9 mouse cellular contexts compared by ENCODE assay signal in the genomic region with DNA sequence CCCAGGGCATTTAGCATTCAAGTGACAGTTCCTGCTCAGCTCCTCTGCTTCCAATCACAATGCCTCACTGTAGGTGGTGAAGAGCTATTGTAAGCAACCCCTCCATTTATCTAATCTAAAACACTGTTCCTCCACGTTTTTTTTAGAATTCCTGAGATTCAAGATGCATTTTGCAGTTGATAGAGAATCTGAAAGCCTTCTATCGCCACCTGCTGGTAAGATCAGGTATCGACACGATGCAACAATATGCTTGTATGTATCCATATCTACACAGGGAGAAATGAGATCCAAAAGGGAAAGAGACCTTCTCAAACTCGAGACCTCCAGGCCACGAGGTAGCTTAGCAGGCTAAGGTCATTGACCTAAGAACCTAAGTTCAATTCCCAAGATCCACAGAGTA. TPM values are rescaled to one million over a fixed set of nuclear protein-coding genes. Genes with fewer than 3 reads are reported as not detected.
DNase-seq lines count a peak whose midpoint lies in the region; ATAC-seq and TF ChIP-seq lines count a peak whose summit lies in the region.
"Had no signal": no experiment of that assay in that cellular context is flagged by ENCODE, and none has a peak within 500 bp of the region (broad histone marks: within the 10 kb centered on the region; RNA-seq: fewer than 3 reads in every experiment).

No protein-coding gene starts in this region.

- H3K9me3 ChIP-seq in hindbrain, embryonic 10.5 days, result no peaks in the 10 kb centered on the region
- H3K9me3 ChIP-seq in hindbrain, embryonic 16.5 days (ENCODE audit: control insufficient read depth, low read length), result no peaks in the 10 kb centered on the region
- H3K9me3 ChIP-seq in heart, postnatal 0 days (replicated peaks; ENCODE audit: control insufficient read depth, low read length), result no peaks in the 10 kb centered on the region
- no peaks in the 10 kb centered on the region for H3K9me3 ChIP-seq in stomach, postnatal 0 days (ENCODE audit: control insufficient read depth, low read length)
- H3K9me3 ChIP-seq: megakaryocyte, embryonic 14.5 days had no signal

- no peak overlapping the region for H3K9ac ChIP-seq in hindbrain, embryonic 16.5 days (ENCODE audit: low read depth, low read length)
- no peak overlapping the region for H3K9ac ChIP-seq in heart, postnatal 0 days (replicated peaks; ENCODE audit: low read depth, low read length)
- no peak overlapping the region for H3K9ac ChIP-seq in stomach, postnatal 0 days (ENCODE audit: low read length)

- H3K27ac ChIP-seq in hindbrain, embryonic 10.5 days, result no peak overlapping the region
- H3K27ac ChIP-seq in hindbrain, embryonic 16.5 days (ENCODE audit: low read depth, low read length), result no peak overlapping the region
- H3K27ac ChIP-seq in cortical plate, adult 2 months (ENCODE audit: insufficient read depth, low read length), result no peak overlapping the region
- no peak overlapping the region for H3K27ac ChIP-seq in heart, postnatal 0 days (ENCODE audit: low read depth)
- no peak overlapping the region for H3K27ac ChIP-seq in stomach, postnatal 0 days (replicated peaks)

- WGBS in hindbrain, embryonic 10.5 days, result 3% methylated on average over 6 of the region's 6 CpGs
- WGBS in hindbrain, embryonic 16.5 days, result 3% methylated on average over 6 of the region's 6 CpGs
- WGBS in heart, postnatal 0 days, result 2% methylated on average over 6 of the region's 6 CpGs
- 1% methylated on average over 6 of the region's 6 CpGs for WGBS in stomach, postnatal 0 days

- peaks cover 28% of the 10 kb centered on the region for H3K36me3 ChIP-seq in hindbrain, embryonic 10.5 days
- H3K36me3 ChIP-seq in hindbrain, embryonic 16.5 days (ENCODE audit: control insufficient read depth, insufficient read depth, low read length), result peaks cover 7% of the 10 kb centered on the region
- peaks cover 92% of the 10 kb centered on the region for H3K36me3 ChIP-seq in heart, postnatal 0 days (replicated peaks; ENCODE audit: control insufficient read depth, insufficient read depth, low read length)
- H3K36me3 ChIP-seq in stomach, postnatal 0 days (ENCODE audit: control insufficient read depth, insufficient read depth, low read length), result peaks cover 22% of the 10 kb centered on the region

- no peak overlapping the region for H3K4me3 ChIP-seq in hindbrain, embryonic 10.5 days
- no peak overlapping the region for H3K4me3 ChIP-seq in hindbrain, embryonic 16.5 days (ENCODE audit: low read length)
- H3K4me3 ChIP-seq in cortical plate, adult 2 months (ENCODE audit: insufficient read depth, low read length), result no peak overlapping the region
- H3K4me3 ChIP-seq in heart, postnatal 0 days (ENCODE audit: low read depth, low read length), result no peak overlapping the region
- H3K4me3 ChIP-seq in stomach, postnatal 0 days (ENCODE audit: low read depth, low read length), result no peak overlapping the region
- H3K4me3 ChIP-seq: megakaryocyte, embryonic 14.5 days had no signal

- H3K27me3 ChIP-seq in hindbrain, embryonic 10.5 days (ENCODE audit: insufficient read depth, poor library complexity, severe bottlenecking), result no peaks in the 10 kb centered on the region
- H3K27me3 ChIP-seq in hindbrain, embryonic 16.5 days (replicated peaks; ENCODE audit: control insufficient read depth, insufficient read depth, low read length), result no peaks in the 10 kb centered on the region
- H3K27me3 ChIP-seq in heart, postnatal 0 days (ENCODE audit: control insufficient read depth, insufficient read depth, low read length), result no peaks in the 10 kb centered on the region
- no peaks in the 10 kb centered on the region for H3K27me3 ChIP-seq in stomach, postnatal 0 days (ENCODE audit: control insufficient read depth, insufficient read depth, low read length)

- no peak for ATAC-seq in hindbrain, embryonic 16.5 days
- 0 out of 2 replicates have a peak, but pooled peaks have one; percentile 10 for ATAC-seq in heart, postnatal 0 days (ENCODE audit: insufficient read depth, low read depth)
- peak; percentile 63 for ATAC-seq in megakaryocyte, adult 5-6 weeks (ENCODE audit: poor library complexity, severe bottlenecking)
- no peak for ATAC-seq in stomach, postnatal 0 days (ENCODE audit: low FRiP score, low TSS enrichment)

- TF ChIP-seq POLR2A in cortical plate, adult 2 months (IDR thresholded peaks at IDR 0.05; ENCODE audit: extremely low read depth, insufficient read depth, low read length), result no peak

- no peak for TF ChIP-seq EP300 in heart, postnatal 0 days (IDR thresholded peaks at IDR 0.05; ENCODE audit: low read depth)
- no peak for TF ChIP-seq EP300 in stomach, postnatal 0 days (optimal IDR thresholded peaks at IDR 0.05)

- H3K4me1 ChIP-seq in hindbrain, embryonic 10.5 days (replicated peaks), result no peaks in the 10 kb centered on the region
- H3K4me1 ChIP-seq in hindbrain, embryonic 16.5 days (ENCODE audit: control insufficient read depth, insufficient read depth, low read depth, low read length), result no peaks in the 10 kb centered on the region
- H3K4me1 ChIP-seq in cortical plate, adult 2 months (ENCODE audit: control insufficient read depth, insufficient read depth, low read length), result peaks cover 2% of the 10 kb centered on the region; the same call in 1 of the 2 replicates
- H3K4me1 ChIP-seq in heart, postnatal 0 days (ENCODE audit: control insufficient read depth, insufficient read depth), result no peaks in the 10 kb centered on the region
- H3K4me1 ChIP-seq in stomach, postnatal 0 days (replicated peaks; ENCODE audit: control insufficient read depth, insufficient read depth), result no peaks in the 10 kb centered on the region

- DNase-seq in hindbrain, embryonic 10.5 days (ENCODE audit: low spot score), result peak; percentile 82
- DNase-seq in adrenal gland, adult (ENCODE audit: inconsistent age in 2 of 2, low spot score in 1 of 2), result peak; percentile 67 to 93
- peak; percentile 59 for DNase-seq in heart, postnatal 0 days (ENCODE audit: low spot score)
- peak; percentile 83 to 85 for DNase-seq in layer of hippocampus, postnatal 10 days (ENCODE audit: low spot score in 2 of 2)
- peak; percentile 80 for DNase-seq in stomach, postnatal 0 days (ENCODE audit: low spot score)

- TF ChIP-seq CTCF in cortical plate, adult 2 months (IDR thresholded peaks at IDR 0.05; ENCODE audit: extremely low read depth, insufficient read depth, low read length), result peak; percentile 52
- peak; percentile 87 for TF ChIP-seq CTCF in heart, postnatal 0 days (IDR thresholded peaks at IDR 0.05; ENCODE audit: low read depth)
- TF ChIP-seq CTCF in stomach, postnatal 0 days (IDR thresholded peaks at IDR 0.05; ENCODE audit: low read depth), result peak; percentile 95

- H3K4me2 ChIP-seq in hindbrain, embryonic 16.5 days (ENCODE audit: low read length), result no peak overlapping the region
- H3K4me2 ChIP-seq in heart, postnatal 0 days (ENCODE audit: low read depth, low read length), result no peak overlapping the region
- H3K4me2 ChIP-seq in stomach, postnatal 0 days (replicated peaks; ENCODE audit: low read depth), result no peak overlapping the region

RNA-seq across cellular contexts. Expression of a gene that starts 21.4 kb away (rescaled TPM):
- polyA plus RNA-seq in hindbrain, embryonic 10.5 days (2016; fragmentation: Nextera tagmentation; extraction: Ambion mirVana), result 14.2 and 14.7 TPM in 2 replicates
- polyA plus RNA-seq in hindbrain, embryonic 16.5 days (2015; fragmentation: Nextera tagmentation; extraction: Ambion mirVana), result 19.6 and 20.4 TPM in 2 replicates
- polyA plus RNA-seq in cortical plate, adult 2 months (2012; rRNA removed), result 22.7 and 25.3 TPM in 2 replicates
- 16.6 and 19.9 TPM in 2 replicates for total RNA-seq in heart, postnatal 0 days (2014; rRNA removed; ENCODE audit: low replicate concordance)
- polyA plus RNA-seq in heart, postnatal 0 days (2015; fragmentation: Nextera tagmentation; extraction: Ambion mirVana), result 19.7 and 22.7 TPM in 2 replicates
- 10 to 100 TPM; 29.0 to 32.2 TPM for total RNA-seq in layer of hippocampus, postnatal 10 days (2021)
- total RNA-seq in megakaryocyte, adult 5-6 weeks (2015), result 28.3 and 32.6 TPM in 2 replicates
- total RNA-seq in megakaryocyte, adult 5-6 weeks (2017), result 26.7 and 47.2 TPM in 2 replicates
- polyA plus RNA-seq in stomach, postnatal 0 days (2015; fragmentation: Nextera tagmentation; extraction: Ambion mirVana), result 14.7 and 15.5 TPM in 2 replicates

RNA-seq across cellular contexts. Expression of a gene that starts 49.2 kb away (rescaled TPM):
- 61.0 and 68.8 TPM in 2 replicates for polyA plus RNA-seq in hindbrain, embryonic 10.5 days (2016; fragmentation: Nextera tagmentation; extraction: Ambion mirVana)
- polyA plus RNA-seq in hindbrain, embryonic 16.5 days (2015; fragmentation: Nextera tagmentation; extraction: Ambion mirVana), result 72.4 and 84.0 TPM in 2 replicates
- 89.3 and 93.8 TPM in 2 replicates for polyA plus RNA-seq in cortical plate, adult 2 months (2012; rRNA removed)
- total RNA-seq in heart, postnatal 0 days (2014; rRNA removed; ENCODE audit: low replicate concordance), result 306 and 424 TPM in 2 replicates
- polyA plus RNA-seq in heart, postnatal 0 days (2015; fragmentation: Nextera tagmentation; extraction: Ambion mirVana), result 250 and 254 TPM in 2 replicates
- total RNA-seq in layer of hippocampus, postnatal 10 days (2021), result 10 to 100 TPM; 88.4 to 88.7 TPM
- total RNA-seq in megakaryocyte, adult 5-6 weeks (2015), result 112 and 126 TPM in 2 replicates
- total RNA-seq in megakaryocyte, adult 5-6 weeks (2017), result 230 and 245 TPM in 2 replicates
- 140 and 141 TPM in 2 replicates for polyA plus RNA-seq in stomach, postnatal 0 days (2015; fragmentation: Nextera tagmentation; extraction: Ambion mirVana)

Comparison
In these comparisons a context has a peak if more than half of its experiments do, and no peak if none do; other contexts are left out.
1. ATAC-seq: peak in heart, postnatal 0 days (single experiment) and megakaryocyte, adult 5-6 weeks (single experiment); none in hindbrain, embryonic 16.5 days (single experiment) and stomach, postnatal 0 days (single experiment).
2. Peak in every context shown above with its lines, with median percentiles within 50 percentile points of each other: DNase-seq and CTCF ChIP-seq.